Mouse (Mus musculus): ENCODE data around the gene Kcnab1.

Kcnab1 gene

GRCm38 (mm10) chr3:65204356-65205075 is 95.3 kb downstream of the Kcnab1 start:
- DNase-seq (ENCODE audit: low spot score), result no peak

GRCm38 (mm10) chr3:65205539-65206020 is 96.4 kb downstream of the Kcnab1 start:
- no peak for DNase-seq (ENCODE audit: low spot score)

GRCm38 (mm10) chr3:65213725-65214124 is 104.5 kb downstream of the Kcnab1 start:
- no peak for DNase-seq (ENCODE audit: low spot score)

- DNase-seq (ENCODE audit: low spot score), result no peak
Observed at GRCm38 (mm10) chr3:65214635-65215034, 105.5 kb downstream of the Kcnab1 start.

GRCm38 (mm10) chr3:65217673-65218579 is 108.7 kb downstream of the Kcnab1 start:
- DNase-seq (ENCODE audit: low spot score), result no peak

GRCm38 (mm10) chr3:65220287-65220686 is 111.1 kb downstream of the Kcnab1 start:
- no peak for DNase-seq (ENCODE audit: low spot score)

- DNase-seq (ENCODE audit: low spot score), result no peak
Observed at GRCm38 (mm10) chr3:65223635-65224034, 114.5 kb downstream of the Kcnab1 start.

- DNase-seq (ENCODE audit: low spot score), result no peak
Observed at GRCm38 (mm10) chr3:65230978-65231377, 121.8 kb downstream of the Kcnab1 start.

GRCm38 (mm10) chr3:65231419-65232090 is 122.4 kb downstream of the Kcnab1 start:
- DNase-seq (ENCODE audit: low spot score), result no peak

- DNase-seq (ENCODE audit: low spot score), result no peak
Observed at GRCm38 (mm10) chr3:65249023-65249422, 139.8 kb downstream of the Kcnab1 start.

- no peak for DNase-seq (ENCODE audit: low spot score)
Observed at GRCm38 (mm10) chr3:65260521-65260920, 151.3 kb downstream of the Kcnab1 start.

- no peak for DNase-seq (ENCODE audit: low spot score)
Observed at GRCm38 (mm10) chr3:65262506-65263422, 153.6 kb downstream of the Kcnab1 start.

- no peak for DNase-seq (ENCODE audit: low spot score)
Observed at GRCm38 (mm10) chr3:65273317-65273716, 164.1 kb downstream of the Kcnab1 start.

- DNase-seq (ENCODE audit: low spot score), result no peak
Observed at GRCm38 (mm10) chr3:65277777-65278176, 168.6 kb downstream of the Kcnab1 start.

- no peak for DNase-seq (ENCODE audit: low spot score)
Observed at GRCm38 (mm10) chr3:65283366-65283765, 174.2 kb downstream of the Kcnab1 start.

- DNase-seq (ENCODE audit: low spot score), result no peak
Observed at GRCm38 (mm10) chr3:65288994-65289393, 179.8 kb downstream of the Kcnab1 start.

GRCm38 (mm10) chr3:65296996-65297395 is 187.8 kb downstream of the Kcnab1 start:
- no peak for DNase-seq (ENCODE audit: low spot score)

GRCm38 (mm10) chr3:65299205-65299604 is 190.0 kb downstream of the Kcnab1 start:
- no peak for DNase-seq (ENCODE audit: low spot score)

GRCm38 (mm10) chr3:65301531-65301930 is 192.3 kb downstream of the Kcnab1 start:
- no peak for DNase-seq (ENCODE audit: low spot score)

GRCm38 (mm10) chr3:65302559-65302958 is 193.4 kb downstream of the Kcnab1 start:
- no peak for DNase-seq (ENCODE audit: low spot score)

GRCm38 (mm10) chr3:65315837-65316236 is 206.7 kb downstream of the Kcnab1 start:
- no peak for DNase-seq (ENCODE audit: low spot score)

Measured in ovary, postnatal 10 days (tissue).